Mouse (Mus musculus) right cerebral cortex, adult 18-20 months (tissue): ENCODE data around the gene Birc6.

Experiments
- DNase-seq: peaks from one replicate; pipeline ENCODE4 v3.0.0; 2022; ENCODE audit warnings: mixed read lengths

The Birc6 gene

DNA sequence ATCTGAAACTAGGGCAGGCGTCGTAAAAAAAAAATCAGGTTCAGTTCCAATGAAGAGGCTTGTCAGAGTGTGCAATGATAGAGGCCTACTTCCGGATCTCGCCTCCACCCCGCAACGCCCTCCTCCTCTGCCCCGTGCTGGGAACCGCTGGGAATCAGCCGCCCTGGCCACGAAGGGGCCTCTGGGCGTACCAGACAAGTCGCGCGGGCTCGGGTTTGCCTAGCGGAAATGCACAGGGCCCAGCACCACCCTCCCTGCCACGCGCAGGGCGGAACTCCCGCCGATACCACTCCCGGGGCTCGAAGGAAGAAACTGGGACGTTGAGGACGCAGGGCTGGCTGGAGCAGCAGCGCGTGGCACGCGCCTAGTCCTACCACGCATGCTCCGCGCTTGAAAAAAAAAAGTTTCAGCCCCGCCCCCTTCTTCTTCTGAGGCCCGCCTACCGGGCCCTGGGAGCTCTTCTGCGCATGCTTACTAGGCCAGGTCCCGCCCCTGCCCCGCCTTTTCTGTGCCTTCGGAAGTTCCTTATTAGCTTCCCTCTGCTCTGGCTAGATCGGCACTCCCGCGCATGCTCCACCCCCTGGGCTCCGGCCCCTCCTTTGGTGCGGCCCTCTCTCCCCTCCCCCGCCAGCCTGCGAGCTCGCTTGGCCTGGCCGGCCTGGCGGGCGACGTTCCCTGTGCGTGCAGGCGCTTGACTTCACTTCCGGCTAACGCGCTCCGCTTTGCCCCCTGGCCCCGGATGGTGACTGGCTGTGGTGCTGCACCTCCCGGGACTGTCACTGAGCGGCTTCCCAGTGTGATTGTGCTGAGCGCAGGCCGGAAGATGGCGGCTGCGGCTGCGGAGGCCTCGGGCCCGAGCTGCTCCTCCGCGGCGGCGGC lies at the start of gene Birc6:
Gene Birc6 (plus strand): TSS at position 567 of the 879 bp plus-strand sequence.
- DNase-seq, result peak; percentile 100

DNA sequence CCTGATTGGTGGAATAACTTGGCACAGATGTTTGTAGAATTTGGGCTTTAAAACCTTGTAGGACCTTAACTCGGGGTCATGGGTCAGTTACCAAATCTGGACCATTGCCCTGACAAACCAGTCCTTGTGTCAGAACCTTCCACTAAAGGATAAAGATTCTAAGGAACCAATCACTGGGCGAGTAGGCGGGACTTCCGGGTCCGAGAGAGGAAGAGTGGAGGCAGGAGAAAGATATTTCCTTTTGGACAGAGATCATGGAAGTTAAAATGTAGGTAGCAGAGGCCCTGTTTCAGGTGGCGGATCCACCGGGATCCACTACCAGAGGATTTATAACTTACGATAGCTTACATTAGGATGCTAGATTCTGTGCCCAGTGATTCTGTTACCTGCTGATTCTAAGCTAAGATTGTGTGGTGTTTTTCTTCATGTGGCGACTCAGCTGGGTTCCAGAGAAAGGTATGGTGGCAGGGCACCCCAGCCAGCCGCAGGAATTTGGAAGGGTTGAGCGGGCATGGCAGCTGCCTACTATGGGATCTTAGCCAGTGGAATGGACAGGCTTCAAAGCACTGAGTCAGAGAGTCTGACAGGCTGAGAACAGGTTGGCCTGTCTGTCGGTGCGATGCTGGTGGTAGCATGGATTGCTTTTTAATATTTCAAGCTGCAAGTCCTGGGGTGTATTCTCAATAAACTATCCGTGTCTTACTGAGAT lies 47.6 kb upstream of the Birc6 start:
- DNase-seq, result no peak

DNA sequence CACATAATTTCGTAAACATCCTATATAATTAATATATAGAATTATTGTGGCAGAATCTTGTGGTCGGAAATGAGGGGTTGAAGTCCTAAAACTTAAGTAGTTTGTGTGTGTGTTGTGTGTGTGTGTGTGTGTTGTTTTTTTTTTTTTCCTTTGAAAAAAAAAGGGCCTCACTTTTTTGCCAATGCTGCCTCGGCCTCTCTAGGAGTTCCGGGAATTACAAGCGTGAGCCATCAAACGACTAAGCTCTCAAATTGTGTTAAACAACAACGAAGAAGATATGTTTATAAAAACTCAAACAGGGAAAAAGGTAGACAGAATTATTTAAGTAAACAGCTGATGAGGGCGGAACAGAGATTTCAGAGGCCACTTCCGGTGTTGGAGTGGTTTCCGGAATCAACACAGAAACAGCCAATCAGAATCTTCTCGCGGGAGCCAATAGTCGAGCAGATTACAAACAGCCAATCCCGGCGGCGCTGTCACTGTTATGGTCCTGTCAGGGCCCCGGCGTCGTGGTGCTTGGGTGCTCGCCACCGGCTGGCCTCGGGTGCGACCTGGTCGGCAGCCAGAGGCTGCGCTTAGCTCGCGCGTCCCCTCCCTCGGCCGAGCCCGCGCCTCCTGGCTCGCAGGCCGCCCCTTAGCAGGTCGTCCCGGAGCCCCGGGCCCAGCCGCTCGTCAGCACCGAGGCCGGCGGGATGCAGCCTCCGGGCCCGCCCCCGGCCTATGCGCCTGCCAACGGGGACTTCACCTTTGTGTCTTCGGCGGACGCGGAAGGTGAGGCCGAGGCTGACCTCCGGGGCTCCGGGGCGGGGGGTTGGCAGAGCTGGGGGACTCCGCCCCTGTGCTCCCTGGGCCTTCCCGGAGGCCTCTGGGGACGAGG lies 38.8 kb upstream of the Birc6 start, which contains the start of gene Yipf4:
Gene Yipf4 (plus strand): TSS at position 470 of the 877 bp plus-strand sequence.
- DNase-seq, result peak; percentile 96

DNA sequence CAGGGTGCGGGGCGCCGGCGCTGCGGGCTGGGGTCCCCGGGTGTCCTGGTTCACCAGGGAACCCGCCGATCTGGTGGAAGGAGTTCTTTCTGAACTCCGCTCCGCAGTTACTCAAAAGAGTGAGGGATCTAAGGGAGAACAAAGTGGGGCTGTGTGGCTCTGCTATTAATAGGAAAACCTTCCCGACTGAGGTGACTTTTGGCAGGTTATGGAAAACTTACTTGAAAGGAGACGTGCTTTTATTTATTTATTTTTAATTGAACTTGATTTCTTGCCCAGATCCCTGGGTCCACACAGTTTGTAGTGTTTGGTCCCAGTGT lies 38.2 kb upstream of the Birc6 start:
- no peak for DNase-seq

DNA sequence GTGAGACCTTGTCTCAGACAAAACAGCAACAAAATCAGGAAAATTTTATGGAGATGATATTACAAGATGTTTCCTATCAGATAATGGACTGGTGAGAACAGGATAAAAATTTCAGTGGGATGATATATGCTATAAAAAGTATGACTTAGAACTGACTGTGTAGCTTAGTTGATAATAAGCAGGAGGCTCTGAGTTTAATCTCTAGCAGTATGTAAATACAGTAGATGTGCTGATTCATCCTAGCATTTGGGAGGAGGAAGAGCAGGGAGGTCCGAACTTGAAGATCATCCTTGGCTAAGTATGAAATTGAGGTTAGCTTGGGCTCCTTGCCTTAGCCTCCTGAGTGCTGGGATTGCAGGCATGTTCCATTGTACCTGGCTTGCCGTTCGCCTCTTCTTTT lies 36.5 kb upstream of the Birc6 start:
- DNase-seq, result no peak

DNA sequence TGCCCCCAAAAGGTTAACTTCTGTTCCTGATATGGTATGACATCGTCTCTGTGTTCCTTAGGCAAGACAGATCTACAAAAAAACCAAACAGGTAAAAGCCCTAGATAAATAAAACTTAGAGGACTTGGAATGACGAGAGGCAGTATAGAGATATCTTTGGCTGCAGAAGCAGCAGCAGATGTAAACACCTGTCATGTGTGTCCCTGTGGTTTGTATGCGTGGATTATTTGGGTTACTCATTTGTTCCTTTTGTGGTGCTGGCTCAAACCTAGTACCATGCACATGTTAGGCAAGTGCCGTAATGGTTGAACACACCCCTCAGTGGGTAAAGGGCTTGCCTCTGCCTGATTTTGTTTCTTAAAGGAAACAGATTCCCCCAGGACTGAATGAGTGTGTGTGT lies 27.9 kb upstream of the Birc6 start:
- no peak for DNase-seq

DNA sequence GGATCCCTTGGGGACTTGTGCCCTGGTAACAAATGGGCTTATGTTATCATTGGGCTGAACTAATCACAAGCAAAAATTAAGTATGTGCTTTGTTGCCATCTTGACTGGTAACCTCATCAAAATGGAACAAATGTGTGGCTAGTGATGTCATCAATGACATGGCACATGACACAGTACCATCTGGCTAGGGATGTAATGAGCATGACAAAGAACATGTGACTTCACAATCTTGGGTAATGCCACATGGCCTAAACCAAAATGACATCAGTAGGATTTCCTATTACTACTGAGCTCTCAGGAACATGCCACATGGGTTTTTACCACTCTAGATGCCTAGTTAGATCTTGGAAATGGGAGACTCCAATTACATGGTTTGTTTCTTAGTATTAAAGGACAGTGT lies 27.0 kb upstream of the Birc6 start:
- no peak for DNase-seq

DNA sequence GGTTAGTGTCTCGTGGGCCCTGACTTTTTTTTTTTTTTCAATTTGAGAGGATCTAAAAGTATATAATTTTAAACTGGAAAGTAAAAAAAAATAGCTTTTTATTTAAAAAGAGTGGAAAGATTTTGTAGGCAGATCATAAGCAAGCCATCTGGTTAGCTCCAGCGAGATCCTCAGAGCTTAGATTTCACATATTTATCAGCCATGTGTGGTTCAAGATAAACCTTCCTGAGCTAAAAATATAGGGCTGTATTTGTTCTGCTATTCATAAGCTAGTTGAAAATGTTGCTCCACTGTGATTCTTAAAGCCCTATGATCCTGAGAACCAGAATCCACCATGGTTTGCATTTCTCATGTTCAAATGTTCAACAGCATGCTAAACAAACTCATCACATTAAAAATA lies 20.2 kb upstream of the Birc6 start:
- DNase-seq, result no peak

DNA sequence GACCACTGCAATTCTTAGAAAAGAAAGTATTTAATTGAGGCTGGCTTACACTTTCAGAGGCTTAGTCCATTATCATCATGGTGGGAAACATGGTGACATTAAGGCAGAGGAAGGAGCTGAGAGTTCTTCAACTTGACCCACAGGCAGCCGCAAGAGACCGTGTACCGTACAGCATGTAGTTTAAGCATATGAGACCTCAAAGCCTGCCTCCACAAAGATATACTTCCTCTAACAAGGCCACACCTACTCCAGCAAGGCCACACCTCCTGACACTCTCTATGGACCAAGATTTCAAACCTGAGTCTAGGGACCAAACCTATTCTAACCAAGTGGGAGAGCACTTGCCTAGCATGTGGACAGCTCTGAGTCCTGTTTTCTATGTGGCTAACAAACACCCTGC lies 19.5 kb upstream of the Birc6 start:
- DNase-seq, result no peak

DNA sequence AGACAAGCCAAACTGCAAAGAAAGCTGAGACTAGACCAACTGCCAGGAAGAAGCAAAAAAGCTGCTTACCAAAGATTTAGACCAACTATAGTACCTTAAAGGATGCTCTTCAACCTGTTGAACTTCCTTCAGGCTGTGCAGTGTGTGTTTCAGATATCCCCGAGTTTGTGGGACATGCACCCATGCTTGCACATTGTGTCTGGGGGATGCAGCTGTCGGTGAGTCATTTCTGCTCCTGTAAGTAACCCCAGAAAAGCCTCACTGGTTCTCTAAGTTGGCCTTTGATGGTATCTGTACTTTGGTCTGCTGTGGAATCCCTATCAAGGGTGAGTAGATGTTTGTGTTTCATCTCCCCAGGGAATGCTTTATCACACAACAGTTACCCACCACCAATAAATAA lies 15.8 kb upstream of the Birc6 start:
- no peak for DNase-seq

DNA sequence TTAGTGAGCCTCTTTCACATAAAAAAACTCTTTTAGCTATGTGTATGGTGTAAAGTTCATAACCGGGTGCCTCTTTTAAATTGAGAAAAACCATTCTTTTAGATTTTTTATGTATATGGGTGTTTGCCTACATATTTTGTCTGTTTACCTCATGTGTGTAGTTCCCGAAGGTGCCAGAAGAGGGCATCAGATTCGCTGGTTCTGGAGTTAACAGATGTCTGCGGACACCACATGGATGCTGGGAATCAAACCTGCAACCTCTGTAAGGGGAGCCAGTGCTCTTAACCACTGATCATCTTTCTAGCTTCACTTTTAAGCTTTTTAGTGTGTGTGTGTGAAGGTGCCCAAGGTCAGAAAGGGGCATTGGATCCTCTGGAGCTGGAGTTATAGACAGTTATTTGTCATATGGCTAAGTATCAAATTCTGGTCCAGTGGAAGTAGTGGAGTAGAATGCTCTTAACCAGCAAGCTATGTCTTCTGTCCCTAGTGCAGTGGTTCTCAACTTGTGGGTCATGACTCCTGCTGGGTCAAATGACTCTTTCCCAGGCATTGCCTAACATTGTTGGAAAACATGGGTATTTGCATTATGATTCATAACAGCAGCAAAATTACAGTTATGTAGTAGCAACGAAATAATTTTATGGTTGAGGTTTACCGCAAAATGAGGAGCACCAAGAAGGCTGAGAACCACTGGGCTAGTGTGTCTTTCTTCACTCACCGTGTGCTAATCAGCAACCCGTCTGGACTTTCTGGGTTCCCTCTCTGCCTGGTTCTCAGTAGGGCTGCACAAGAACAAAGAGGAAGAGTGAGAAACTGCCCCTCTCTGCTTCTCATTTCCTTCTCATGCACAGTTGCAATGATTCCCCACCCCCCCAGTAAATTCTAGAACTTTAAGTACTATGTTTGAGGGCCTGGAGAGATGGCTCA lies 5.0 kb upstream of the Birc6 start:
- DNase-seq, result no peak

DNA sequence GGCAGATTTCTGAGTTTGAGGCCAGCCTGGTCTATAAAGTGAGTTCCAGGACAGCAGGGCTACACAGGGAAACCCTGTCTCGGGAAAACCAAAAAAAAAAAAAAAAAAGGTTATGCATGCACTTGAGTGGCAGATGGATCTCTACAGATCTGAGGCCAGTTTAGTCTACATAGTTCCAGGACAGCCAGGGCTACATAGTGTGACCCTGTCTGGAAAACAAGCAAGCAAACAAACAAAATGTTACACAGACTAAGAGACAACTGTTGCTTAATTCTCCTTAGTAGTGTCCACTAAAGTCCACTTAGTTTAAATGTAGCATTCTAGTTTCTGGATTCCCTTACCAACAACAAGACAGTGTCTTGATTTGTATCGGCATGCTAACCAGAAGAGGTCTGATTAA lies 2.0 kb upstream of the Birc6 start:
- no peak for DNase-seq

DNA sequence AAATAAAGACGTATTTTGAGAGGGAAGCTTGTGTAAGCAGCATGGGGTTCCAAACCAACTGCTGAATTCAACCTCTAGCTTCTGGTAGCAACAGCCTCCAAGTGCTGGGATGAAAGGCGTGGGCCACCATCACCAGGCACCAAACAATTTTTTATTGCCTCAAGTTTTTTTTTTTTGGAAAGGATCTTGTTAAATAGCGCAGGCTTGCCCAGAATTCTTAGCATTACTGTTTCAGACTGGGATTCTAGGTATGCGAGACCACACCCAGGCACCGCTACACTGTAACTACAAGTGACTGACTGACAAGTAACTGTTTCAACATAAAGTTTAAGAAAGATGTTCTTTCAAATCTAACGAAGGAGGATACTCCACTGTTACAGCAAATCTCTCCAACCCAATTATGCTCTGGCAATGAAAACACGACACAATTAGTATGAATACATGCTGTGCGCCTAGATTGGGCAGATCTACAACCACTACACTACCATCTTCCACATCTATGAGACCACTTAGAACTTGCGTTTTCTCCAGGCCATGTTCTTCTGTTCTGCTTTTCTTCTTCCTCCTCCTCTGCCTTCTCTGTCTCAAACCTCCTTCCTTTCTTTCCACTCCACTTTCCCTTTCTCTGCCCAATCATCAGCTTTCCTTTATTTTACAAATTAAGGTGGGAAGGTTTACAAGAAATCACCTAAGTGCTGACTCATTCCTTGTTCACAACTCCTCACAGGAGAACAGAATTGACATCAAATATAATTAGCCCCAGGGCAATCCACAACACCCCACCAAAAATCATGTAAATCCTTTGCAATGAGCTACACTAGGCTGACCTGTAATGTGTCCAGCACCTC lies 1.1 kb upstream of the Birc6 start:
- no peak for DNase-seq

DNA sequence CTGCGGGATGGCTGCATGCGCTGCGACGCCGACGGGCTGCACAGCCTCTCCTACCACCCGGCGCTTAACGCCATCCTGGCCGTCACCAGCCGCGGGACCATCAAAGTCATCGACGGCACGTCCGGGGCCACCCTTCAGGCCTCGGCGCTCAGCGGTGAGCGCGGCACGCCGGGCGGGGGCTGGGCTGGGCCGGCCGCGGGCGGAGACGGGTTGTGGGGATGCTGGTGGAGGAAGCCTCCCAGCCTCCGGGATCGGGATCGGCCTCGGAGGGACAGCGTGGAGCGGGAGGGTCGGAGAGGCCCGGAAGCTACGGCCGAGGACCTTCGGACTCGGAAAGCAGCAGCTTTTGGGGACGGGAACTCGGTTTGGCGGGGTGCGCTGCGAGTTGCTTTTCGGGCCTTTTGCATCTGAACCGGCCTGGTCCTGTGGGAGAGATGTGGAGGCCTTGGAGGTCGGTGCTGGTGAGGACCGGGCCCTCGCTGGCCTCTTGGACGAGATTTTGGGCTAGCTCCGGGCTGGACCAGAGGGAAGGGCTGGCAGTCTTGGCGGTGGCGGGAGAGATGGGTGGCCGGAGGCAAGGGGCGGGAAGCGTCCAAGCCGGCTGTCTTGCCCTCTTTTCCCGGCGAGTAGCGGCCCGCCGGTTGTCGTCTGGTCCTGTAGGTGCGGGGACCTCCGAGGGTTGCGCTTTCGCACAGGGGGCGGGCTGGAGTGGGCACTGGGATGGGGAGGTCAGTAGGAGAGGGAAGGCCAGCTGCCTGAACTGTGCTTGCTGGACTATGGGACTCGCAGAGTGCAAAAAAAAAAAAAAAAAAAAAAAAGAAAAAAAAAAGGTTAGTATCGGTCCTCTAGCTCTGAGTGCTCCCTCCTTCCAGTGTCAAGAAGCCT lies 795 bp downstream of the Birc6 start:
- DNase-seq, result peak; percentile 11

DNA sequence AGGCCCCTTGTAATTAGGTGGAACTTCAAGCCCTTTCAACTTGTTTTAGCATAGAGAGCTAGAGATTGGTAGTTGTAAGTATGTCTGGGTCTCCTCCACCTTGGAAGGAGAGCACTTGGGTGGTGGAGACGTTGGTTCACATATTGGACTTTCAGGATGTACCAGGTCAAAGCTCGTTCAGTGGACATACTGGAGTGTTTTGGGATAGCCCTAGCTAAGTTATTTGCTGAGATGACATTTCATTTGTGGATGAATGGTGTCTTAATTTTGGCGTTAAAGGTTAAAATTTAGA lies 1.4 kb downstream of the Birc6 start:
- DNase-seq, result no peak

DNA sequence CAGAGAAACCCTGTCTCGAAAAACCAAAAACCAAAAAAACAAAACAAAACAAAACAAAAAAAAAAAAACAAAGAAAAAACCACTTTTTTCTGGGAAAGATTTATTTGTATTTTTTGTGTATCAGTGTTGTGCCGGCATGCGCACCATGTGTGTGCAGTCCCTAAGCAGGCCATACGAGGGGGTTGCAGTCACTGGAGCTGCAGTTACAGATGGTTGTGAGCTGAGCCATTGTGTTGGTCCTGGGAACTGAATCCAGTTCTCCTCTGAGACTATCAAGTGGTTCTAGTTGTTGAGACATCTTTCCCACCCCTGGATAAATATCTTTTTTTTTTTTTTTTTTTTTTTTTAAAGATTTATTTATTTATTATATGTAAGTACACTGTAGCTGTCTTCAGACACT lies 6.9 kb downstream of the Birc6 start:
- DNase-seq, result no peak

DNA sequence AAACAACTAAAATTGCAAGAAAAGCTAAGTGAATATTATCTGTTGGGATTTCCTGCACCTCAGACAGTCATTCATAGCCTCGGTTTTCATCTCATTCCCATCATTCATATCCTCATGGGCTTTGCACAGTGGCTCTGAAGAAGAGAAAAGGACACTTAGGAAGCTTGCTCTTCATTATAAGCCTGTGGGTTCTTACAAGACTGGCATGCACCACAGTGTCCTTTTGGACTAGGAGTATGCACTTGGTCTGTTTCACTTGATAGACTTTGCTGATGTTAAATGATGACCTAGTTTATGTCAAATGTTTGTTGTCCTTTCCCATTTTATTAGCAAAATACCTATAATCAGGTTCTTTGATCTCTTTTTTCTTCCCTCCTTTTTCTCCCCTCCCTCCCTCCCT lies 9.4 kb downstream of the Birc6 start:
- DNase-seq, result no peak

DNA sequence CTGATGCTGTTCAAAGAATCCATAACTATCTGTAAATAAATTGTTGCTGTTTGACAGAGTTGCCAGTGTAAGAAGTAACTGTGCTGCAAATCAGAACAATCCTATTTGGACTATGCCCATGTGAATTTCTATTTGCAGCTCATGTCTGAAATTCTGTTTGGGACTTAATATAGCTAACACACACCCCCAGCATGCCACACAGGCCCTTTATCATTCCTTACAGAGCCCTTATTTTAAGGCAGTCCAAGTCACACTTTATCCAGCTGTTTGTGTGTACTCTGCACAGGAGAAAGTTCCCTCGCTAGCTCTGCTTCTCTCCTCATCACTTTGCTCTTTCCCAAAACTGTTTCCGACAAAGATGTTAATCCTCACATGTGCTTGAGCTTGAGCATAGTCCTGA lies 15.5 kb downstream of the Birc6 start:
- no peak for DNase-seq

DNA sequence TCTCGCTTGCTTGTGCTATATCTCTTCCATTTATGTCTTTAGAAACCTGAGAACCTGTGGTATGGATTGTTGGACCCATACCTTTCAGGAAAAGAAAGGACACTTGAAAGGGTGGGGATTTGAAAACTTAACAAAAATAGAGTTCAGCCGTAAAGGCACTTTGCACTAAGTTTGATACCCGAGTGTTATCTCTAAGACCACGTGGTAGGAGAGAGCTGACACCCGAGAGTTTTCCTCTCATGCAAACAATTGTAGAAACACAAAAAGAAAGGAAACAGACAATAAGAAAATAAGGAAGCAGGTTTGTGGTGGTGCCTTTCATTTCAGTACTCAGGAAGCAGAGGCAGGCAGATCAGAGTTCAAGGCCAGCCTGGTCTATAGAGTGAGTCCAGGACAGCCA lies 26.0 kb downstream of the Birc6 start:
- DNase-seq, result no peak

DNA sequence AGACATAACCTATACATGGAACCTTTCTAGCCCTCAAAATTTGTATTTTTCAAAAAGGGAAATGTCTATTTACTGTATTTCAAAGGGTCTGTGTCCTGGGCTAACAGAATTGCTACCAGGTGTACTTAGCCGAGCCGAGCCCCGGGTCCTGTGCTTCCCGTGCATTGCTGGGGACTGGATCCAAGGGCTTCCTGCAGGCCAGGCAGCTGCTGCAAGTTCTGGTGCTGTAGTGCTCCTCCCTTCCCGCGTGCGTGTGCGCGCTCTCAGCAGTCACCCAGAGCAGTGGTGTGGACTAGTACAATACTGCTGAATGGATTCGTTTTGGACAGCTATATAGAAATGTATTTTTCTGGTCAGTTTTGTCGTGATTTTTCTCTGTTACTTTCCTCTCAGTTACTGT lies 31.8 kb downstream of the Birc6 start:
- DNase-seq, result no peak

DNA sequence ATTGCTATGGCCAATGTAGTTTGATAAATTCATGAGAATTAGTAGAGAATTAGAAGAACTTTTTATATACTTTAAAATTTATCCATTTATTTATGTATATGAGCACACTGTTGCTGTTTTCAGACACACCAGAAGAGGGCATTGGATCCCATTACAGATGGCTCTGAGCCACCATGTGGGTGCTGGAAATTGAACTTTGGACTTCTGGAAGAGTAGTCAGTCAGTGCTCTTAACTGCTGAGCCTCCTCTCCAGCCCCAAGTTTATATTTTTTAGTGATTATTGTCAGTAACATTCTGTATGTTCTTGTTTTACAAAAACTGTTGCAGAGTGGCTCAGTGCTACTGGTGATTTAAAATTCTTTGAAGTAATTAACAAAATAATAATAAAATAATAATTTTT lies 36.1 kb downstream of the Birc6 start:
- no peak for DNase-seq
